Mouse (Mus musculus) lung, embryonic 16.5 days (tissue): ENCODE measurements around the gene Rdh13. TPM values are rescaled to one million over a fixed set of nuclear protein-coding genes. Genes with fewer than 3 reads are reported as not detected.

Experiments used
- ATAC-seq: fragments of 200-750 bp; cut with Nextera tagmentation; 2 replicates; pipeline ENCODE4 v1.8.0; 2017; ENCODE audit warnings: low read depth, mild to moderate bottlenecking, moderate library complexity
- H3K27ac ChIP-seq: fragments of 300-500 bp; sonication (generic); 2 replicates; pipeline ENCODE4 v1.5.1; 2014; ENCODE audit warnings: mild to moderate bottlenecking, control low read depth, low read length
- H3K27me3 ChIP-seq: fragments of 300-500 bp; sonication (generic); 2 replicates; pipeline ENCODE4 v1.6.1; 2014; ENCODE audit warnings: low read depth, low read length, mixed read lengths; ENCODE audit not compliant: control insufficient read depth, insufficient read depth
- H3K36me3 ChIP-seq: fragments of 300-500 bp; sonication (generic); 2 replicates; pipeline ENCODE4 v1.6.1; 2014; ENCODE audit warnings: low read length; ENCODE audit not compliant: control insufficient read depth, insufficient read depth
- H3K4me1 ChIP-seq: fragments of 300-500 bp; sonication (generic); replicated peaks from 2 replicates; pipeline ENCODE4 v1.6.1; 2014; ENCODE audit warnings: low read length, mixed read lengths; ENCODE audit not compliant: control insufficient read depth, insufficient read depth
- H3K4me2 ChIP-seq: fragments of 300-500 bp; sonication (generic); 2 replicates; pipeline ENCODE4 v1.6.1; 2014; ENCODE audit warnings: low read depth, low read length, control low read depth
- H3K4me3 ChIP-seq: fragments of 300-500 bp; sonication (generic); 2 replicates; pipeline ENCODE4 v1.5.1; 2014; ENCODE audit warnings: mild to moderate bottlenecking, low read length, control low read depth
- H3K9ac ChIP-seq: fragments of 300-500 bp; sonication (generic); 2 replicates; pipeline ENCODE4 v1.6.1; 2014; ENCODE audit warnings: low read length, control low read depth
- H3K9me3 ChIP-seq: fragments of 300-500 bp; sonication (generic); 2 replicates; pipeline ENCODE4 v1.6.1; 2016; ENCODE audit warnings: low read length; ENCODE audit not compliant: control insufficient read depth
- WGBS: fragments of 180-500 bp; shearing (Covaris S2); extraction: QIAGEN DNeasy Blood & Tissue Kit; methylation state at CpG from one replicate; pipeline ENCODE4 v1.1.7; 2014; 5-methylcytosine and 5-hydroxymethylcytosine counted together
- polyA plus RNA-seq: library from polyadenylated mRNA; unstranded; fragments of >200 nt; fragmentation: Nextera tagmentation; extraction: Ambion mirVana; gene quantifications from 2 replicates; pipeline ENCODE4 v1.2.1, GENCODE M21; 2015

Rdh13 gene
- polyA plus RNA-seq, 1 experiment from 2014 or later = 19.5 TPM

GRCm38 (mm10) chr7:4448439-4448838 lies 3.0 kb upstream of the Rdh13 start:
- no peak overlapping the region for H3K4me2 ChIP-seq
- 88% methylated on average over 3 of the region's 3 CpGs for WGBS
- ATAC-seq = no peak
- H3K4me1 ChIP-seq = peaks cover 15% of the 10 kb centered on the region
- no peak overlapping the region for H3K27ac ChIP-seq
- H3K36me3 ChIP-seq = peaks cover 6% of the 10 kb centered on the region; the same call in 1 of the 2 replicates
- H3K9me3 ChIP-seq = no peaks in the 10 kb centered on the region
- no peak overlapping the region for H3K9ac ChIP-seq
- no peaks in the 10 kb centered on the region for H3K27me3 ChIP-seq
- no peak overlapping the region for H3K4me3 ChIP-seq

- Histone ChIP-seq H3K9me3 (no peaks in the 10 kb centered on the region), H3K27ac (no peak overlapping the region), H3K9ac (no peak overlapping the region), H3K4me3 (no peak overlapping the region), H3K4me2 (no peak overlapping the region), H3K27me3 (no peaks in the 10 kb centered on the region), H3K4me1 (peaks cover 13% of the 10 kb centered on the region), H3K36me3 (peaks cover 11% of the 10 kb centered on the region)
- WGBS = 0% methylated on average over 1 of the region's 1 CpGs
- no peak for ATAC-seq
Observed at GRCm38 (mm10) chr7:4447138-4447537, 1.7 kb upstream of the Rdh13 start.

GRCm38 (mm10) chr7:4440549-4440948 lies 4.9 kb downstream of the Rdh13 start:
- WGBS = 86% methylated on average over 10 of the region's 10 CpGs
- no peak for ATAC-seq
- H3K27me3 ChIP-seq = no peaks in the 10 kb centered on the region
- peaks cover 6% of the 10 kb centered on the region for H3K4me1 ChIP-seq
- H3K4me3 ChIP-seq = no peak overlapping the region
- no peaks in the 10 kb centered on the region for H3K9me3 ChIP-seq
- H3K27ac ChIP-seq = no peak overlapping the region
- no peak overlapping the region for H3K4me2 ChIP-seq
- no peak overlapping the region for H3K9ac ChIP-seq
- peaks cover 36% of the 10 kb centered on the region for H3K36me3 ChIP-seq

GRCm38 (mm10) chr7:4437721-4438120 lies 7.7 kb downstream of the Rdh13 start:
- Histone ChIP-seq H3K27ac (no peak overlapping the region), H3K4me1 (no peaks in the 10 kb centered on the region), H3K9me3 (no peaks in the 10 kb centered on the region), H3K9ac (no peak overlapping the region), H3K4me2 (no peak overlapping the region), H3K36me3 (peaks cover 42% of the 10 kb centered on the region), H3K4me3 (no peak overlapping the region), H3K27me3 (no peaks in the 10 kb centered on the region)
- WGBS = 91% methylated on average over 2 of the region's 2 CpGs
- ATAC-seq = no peak

- Histone ChIP-seq H3K9ac (no peak overlapping the region), H3K4me1 (no peaks in the 10 kb centered on the region), H3K36me3 (peaks cover 32% of the 10 kb centered on the region), H3K4me2 (no peak overlapping the region), H3K9me3 (no peaks in the 10 kb centered on the region), H3K27me3 (no peaks in the 10 kb centered on the region), H3K27ac (no peak overlapping the region), H3K4me3 (no peak overlapping the region)
- WGBS = 86% methylated on average over 8 of the region's 8 CpGs
- no peak for ATAC-seq
Observed at GRCm38 (mm10) chr7:4432026-4432425, 13.4 kb downstream of the Rdh13 start.

GRCm38 (mm10) chr7:4431548-4431947 lies 13.9 kb downstream of the Rdh13 start:
- Histone ChIP-seq H3K27me3 (no peaks in the 10 kb centered on the region), H3K4me3 (no peak overlapping the region), H3K36me3 (peaks cover 35% of the 10 kb centered on the region), H3K9ac (no peak overlapping the region), H3K4me2 (no peak overlapping the region), H3K9me3 (no peaks in the 10 kb centered on the region), H3K27ac (no peak overlapping the region), H3K4me1 (no peaks in the 10 kb centered on the region)
- ATAC-seq = no peak
- 75% methylated on average over 6 of the region's 6 CpGs for WGBS

- 90% methylated on average over 9 of the region's 9 CpGs for WGBS
- peaks cover 34% of the 10 kb centered on the region for H3K36me3 ChIP-seq
Observed at GRCm38 (mm10) chr7:4430246-4430844, 15.1 kb downstream of the Rdh13 start.

GRCm38 (mm10) chr7:4427161-4427912 lies 18.1 kb downstream of the Rdh13 start:
- ATAC-seq = peak; percentile 94
- H3K4me1 ChIP-seq = no peaks in the 10 kb centered on the region
- H3K4me3 ChIP-seq = no peak overlapping the region
- H3K9me3 ChIP-seq = no peaks in the 10 kb centered on the region
- no peak overlapping the region for H3K9ac ChIP-seq
- no peak overlapping the region for H3K27ac ChIP-seq
- WGBS = 67% methylated on average over 7 of the region's 7 CpGs
- peaks cover 20% of the 10 kb centered on the region for H3K36me3 ChIP-seq
- H3K27me3 ChIP-seq = no peaks in the 10 kb centered on the region
- H3K4me2 ChIP-seq = no peak overlapping the region

More at GRCm38 (mm10) chr7:4430246-4430844, 15.1 kb downstream of the Rdh13 start:
- Histone ChIP-seq H3K27me3 (no peaks in the 10 kb centered on the region), H3K9ac (no peak overlapping the region), H3K4me2 (no peak overlapping the region), H3K4me3 (no peak overlapping the region), H3K27ac (no peak overlapping the region), H3K4me1 (no peaks in the 10 kb centered on the region), H3K9me3 (no peaks in the 10 kb centered on the region)
- ATAC-seq = no peak

GRCm38 (mm10) chr7:4420230-4420629 lies 25.2 kb downstream of the Rdh13 start:
- Histone ChIP-seq H3K9me3 (no peaks in the 10 kb centered on the region), H3K27ac (no peak overlapping the region), H3K27me3 (no peaks in the 10 kb centered on the region), H3K4me1 (no peaks in the 10 kb centered on the region), H3K36me3 (no peaks in the 10 kb centered on the region), H3K9ac (no peak overlapping the region), H3K4me3 (no peak overlapping the region), H3K4me2 (no peak overlapping the region)
- ATAC-seq = no peak
- 55% methylated on average over 4 of the region's 4 CpGs for WGBS
